Mouse (Mus musculus) liver, embryonic 14.5 days (tissue): Measurements from ENCODE around the gene Klb. TPM values are rescaled to one million over a fixed set of nuclear protein-coding genes. Genes with fewer than 3 reads are reported as not detected.

ENCODE experiments used
- ATAC-seq: fragments of 200-750 bp; cut with Nextera tagmentation; 2 replicates; pipeline ENCODE4 v1.8.0; 2017; ENCODE audit warnings: moderate number of reproducible peaks, mild to moderate bottlenecking, moderate library complexity; ENCODE audit not compliant: insufficient read depth
- DNase-seq, 3 experiments: peaks; one replicate each; pipeline ENCODE4 v3.0.0-alpha.2; 2012 to 2013; ENCODE audit warnings: low read depth in 3 of 3, low spot score in 3 of 3
- H3K27ac ChIP-seq: fragments of 300-500 bp; sonication (generic); 2 replicates; pipeline ENCODE4 v1.5.1; 2014; ENCODE audit warnings: moderate library complexity, mild to moderate bottlenecking, control low read depth, inconsistent platforms
- H3K27me3 ChIP-seq: fragments of 300-500 bp; sonication (generic); 2 replicates; pipeline ENCODE4 v1.6.1; 2014; ENCODE audit warnings: mild to moderate bottlenecking, low read length, moderate library complexity; ENCODE audit not compliant: control insufficient read depth, insufficient read depth
- H3K36me3 ChIP-seq: fragments of 300-500 bp; sonication (generic); replicated peaks from 2 replicates; pipeline ENCODE4 v1.6.1; 2014; ENCODE audit warnings: low read depth; ENCODE audit not compliant: control insufficient read depth, insufficient read depth
- H3K4me1 ChIP-seq, 2 experiments: fragments of 200-500 bp in 1 of 2; fragments of 300-500 bp in 1 of 2; sonication (generic) in 1 of 2; replicated peaks; 2 replicates each; pipeline ENCODE4 v1.6.1; 2012 to 2014; ENCODE audit warnings: antibody characterized with exemption in 1 of 2, inconsistent platforms in 1 of 2, low read length in 1 of 2; ENCODE audit not compliant: control insufficient read depth in 2 of 2, insufficient read depth in 2 of 2
- H3K4me2 ChIP-seq: fragments of 300-500 bp; sonication (generic); 2 replicates; pipeline ENCODE4 v1.6.1; 2014; ENCODE audit warnings: low read depth, mild to moderate bottlenecking, control low read depth, moderate library complexity
- H3K4me3 ChIP-seq, 2 experiments: fragments of 200-500 bp in 1 of 2; fragments of 300-500 bp in 1 of 2; sonication (generic) in 1 of 2; 2 replicates each; pipeline ENCODE4 v1.5.1; 2012 to 2014; ENCODE audit warnings: low read depth in 2 of 2, low read length in 2 of 2, mild to moderate bottlenecking in 2 of 2, control low read depth in 1 of 2, inconsistent platforms in 1 of 2, moderate library complexity in 1 of 2; ENCODE audit not compliant: insufficient read depth in 1 of 2
- H3K9ac ChIP-seq: fragments of 300-500 bp; sonication (generic); replicated peaks from 2 replicates; pipeline ENCODE4 v1.6.1; 2014; ENCODE audit warnings: mild to moderate bottlenecking, control low read depth, moderate library complexity
- H3K9me3 ChIP-seq: fragments of 300-500 bp; sonication (generic); 2 replicates; pipeline ENCODE4 v1.6.1; 2016; ENCODE audit warnings: low read length, mixed read lengths; ENCODE audit not compliant: control insufficient read depth
- CTCF ChIP-seq: IDR thresholded peaks from 2 replicates; pipeline ENCODE4 v1.5.1; 2016; ENCODE audit warnings: antibody characterized with exemption, low read depth, control low read depth
- EP300 ChIP-seq: IDR thresholded peaks from 2 replicates; pipeline ENCODE4 v1.6.1; 2016; ENCODE audit warnings: antibody characterized with exemption, low read depth
- WGBS: fragments of 180-500 bp; shearing (Covaris S2); extraction: QIAGEN DNeasy Blood & Tissue Kit; methylation state at CpG from one replicate; pipeline ENCODE4 v1.1.7; 2014; ENCODE audit not compliant: insufficient replicate concordance; 5-methylcytosine and 5-hydroxymethylcytosine counted together
- polyA plus RNA-seq, 2 experiments: library from polyadenylated mRNA; depleted of rRNA in 1 of 2; stranded (reverse) in 1 of 2; unstranded in 1 of 2; fragments of >200 nt; fragmentation: Nextera tagmentation in 1 of 2; extraction: Ambion mirVana in 1 of 2; gene quantifications; 2 replicates each; pipeline versions ENCODE4 v1.2.1 to v1.2.3; 2012 to 2014

Gene Klb
- polyA plus RNA-seq, 2 experiments: 4.6 to 8.0 TPM

DNA sequence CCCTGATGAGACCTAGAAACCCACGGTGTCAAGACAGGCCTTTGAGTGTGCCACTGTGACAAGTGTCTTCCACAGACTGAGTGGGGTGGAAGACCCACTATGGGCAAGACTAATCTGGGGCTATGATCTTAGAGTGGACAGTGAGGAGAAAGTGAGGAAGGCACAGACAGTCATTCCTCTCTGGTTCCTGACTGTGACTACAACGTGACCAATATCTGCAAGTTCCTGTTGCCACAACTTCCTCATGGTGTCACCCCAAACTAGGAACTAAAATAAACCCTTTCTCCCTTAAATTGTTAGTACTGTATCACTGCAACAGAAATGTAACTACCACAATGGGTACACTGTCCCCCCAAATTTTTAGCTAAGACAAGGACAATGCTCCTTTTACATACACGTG lies 39.2 kb upstream of the Klb start:
- no peaks in the 10 kb centered on the region for H3K27me3 ChIP-seq
- ATAC-seq (no peak), DNase-seq (no peak)
- WGBS: 71% methylated on average over 3 of the region's 3 CpGs
- no peak overlapping the region for H3K4me3 ChIP-seq
- no peaks in the 10 kb centered on the region for H3K4me1 ChIP-seq
- TF ChIP-seq CTCF (no peak), EP300 (no peak)
- H3K9me3 ChIP-seq: no peaks in the 10 kb centered on the region
- H3K27ac ChIP-seq: no peak overlapping the region
- no peak overlapping the region for H3K4me2 ChIP-seq
- no peak overlapping the region for H3K9ac ChIP-seq
- H3K36me3 ChIP-seq: peaks cover 26% of the 10 kb centered on the region

DNA sequence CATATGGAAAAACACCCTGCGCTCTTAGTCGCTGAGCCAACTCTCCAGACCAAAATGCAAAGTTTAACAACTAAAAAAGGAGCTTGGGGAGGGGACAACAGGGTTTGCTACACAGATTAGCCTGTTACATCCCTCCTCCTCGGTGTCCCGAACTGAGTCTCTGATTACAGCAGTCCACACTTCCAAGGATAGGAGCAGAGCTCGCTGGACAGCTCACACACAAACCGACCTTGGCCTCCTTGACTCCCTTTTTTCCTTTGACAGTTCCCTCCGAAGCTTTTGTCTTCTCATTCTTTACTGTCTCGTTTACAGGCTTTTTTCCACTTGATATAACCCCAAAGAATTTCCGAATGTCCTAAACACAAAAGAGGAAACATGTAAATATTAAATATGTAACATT lies 28.9 kb upstream of the Klb start:
- H3K9me3 ChIP-seq: no peaks in the 10 kb centered on the region
- H3K9ac ChIP-seq: no peak overlapping the region
- TF ChIP-seq CTCF: no peak
- no peak for TF ChIP-seq EP300
- WGBS: 86% methylated on average over 9 of the region's 9 CpGs
- ATAC-seq (no peak), DNase-seq (no peak)
- H3K36me3 ChIP-seq: peaks cover 18% of the 10 kb centered on the region
- no peak overlapping the region for H3K4me2 ChIP-seq
- H3K27me3 ChIP-seq: no peaks in the 10 kb centered on the region
- no peaks in the 10 kb centered on the region for H3K4me1 ChIP-seq
- no peak overlapping the region for H3K27ac ChIP-seq
- no peak overlapping the region for H3K4me3 ChIP-seq

GRCm38 (mm10) chr5:65322165-65322564 lies 25.9 kb upstream of the Klb start:
- DNase-seq: no peak
- no peak for TF ChIP-seq EP300
- TF ChIP-seq CTCF: no peak
- no peak overlapping the region for H3K4me2 ChIP-seq
- no peaks in the 10 kb centered on the region for H3K9me3 ChIP-seq
- peaks cover 15% of the 10 kb centered on the region for H3K36me3 ChIP-seq
- no peaks in the 10 kb centered on the region for H3K27me3 ChIP-seq
- peaks cover 0 to 4% of the 10 kb centered on the region in 2 experiments; a peak in 2 of 4 replicates for H3K4me1 ChIP-seq
- no peak overlapping the region for H3K9ac ChIP-seq
- H3K27ac ChIP-seq: no peak overlapping the region
- H3K4me3 ChIP-seq: no peak overlapping the region
- 76% methylated on average over 10 of the region's 10 CpGs for WGBS
- no peak for ATAC-seq

- H3K4me3 ChIP-seq: no peak overlapping the region
- H3K9ac ChIP-seq: no peak overlapping the region
- ATAC-seq (no peak), DNase-seq (no peak)
- no peaks in the 10 kb centered on the region for H3K9me3 ChIP-seq
- no peak overlapping the region for H3K27ac ChIP-seq
- peaks cover 4% of the 10 kb centered on the region for H3K36me3 ChIP-seq
- 83% methylated on average over 3 of the region's 3 CpGs for WGBS
- TF ChIP-seq CTCF (no peak), EP300 (no peak)
- peaks cover 0 to 4% of the 10 kb centered on the region in 2 experiments; a peak in 2 of 4 replicates for H3K4me1 ChIP-seq
- H3K4me2 ChIP-seq: no peak overlapping the region
- H3K27me3 ChIP-seq: no peaks in the 10 kb centered on the region
These were observed 23.8 kb upstream of the Klb start for GRCm38 (mm10) chr5:65324271-65324670.

DNA sequence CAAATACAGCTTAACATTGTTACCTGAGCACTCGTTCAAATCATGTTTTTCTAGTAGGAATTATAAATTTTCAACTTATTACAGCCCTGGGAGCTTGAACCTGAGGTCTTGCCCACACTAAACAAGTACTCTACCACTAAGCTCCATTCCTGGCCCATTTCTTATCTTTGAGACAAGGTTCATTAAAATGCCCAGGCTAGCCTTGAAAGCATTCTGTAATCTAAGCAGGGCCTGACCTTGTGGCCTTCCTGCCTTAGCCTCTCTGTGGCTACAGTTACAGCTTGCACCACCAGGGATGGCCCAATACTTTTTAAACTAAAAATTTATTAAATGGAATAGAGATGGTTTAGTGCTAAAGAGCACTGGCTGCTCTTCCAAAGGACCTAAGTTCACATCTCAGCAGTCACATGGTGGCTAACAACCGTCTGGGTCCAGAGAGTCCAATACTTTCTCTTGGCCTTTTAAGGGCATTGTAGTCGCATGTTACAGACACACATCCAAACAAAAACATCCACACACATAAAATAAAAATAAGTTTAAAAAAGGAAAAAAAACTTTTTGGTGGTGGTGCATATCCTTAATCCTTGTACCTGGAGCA lies 23.3 kb upstream of the Klb start:
- Histone ChIP-seq H3K9me3 (no peaks in the 10 kb centered on the region), H3K27ac (no peak overlapping the region), H3K4me1 (peaks cover 0 to 4% of the 10 kb centered on the region in 2 experiments; a peak in 2 of 4 replicates), H3K4me3 (no peak overlapping the region), H3K27me3 (no peaks in the 10 kb centered on the region), H3K4me2 (no peak overlapping the region), H3K36me3 (0 out of 2 replicates have a peak, but pooled peaks cover 3% of the 10 kb centered on the region), H3K9ac (no peak overlapping the region)
- WGBS: 76% methylated on average over 3 of the region's 3 CpGs
- TF ChIP-seq CTCF (no peak), EP300 (no peak)
- ATAC-seq: no peak
- DNase-seq: no peak
